Mouse (Mus musculus) forelimb bud, embryonic 11.5 days (tissue): Measurements from ENCODE around the gene Ubash3a.
"Not testable (repeated sequence)": the region's sequence is repeated elsewhere in the genome, so short reads cannot be mapped to it uniquely, and the experiment has no call there.

Source experiments
- DNase-seq: peaks from one replicate; pipeline ENCODE4 v3.0.0-alpha.2; 2012; ENCODE audit warnings: low read depth, low spot score

Ubash3a gene

DNA sequence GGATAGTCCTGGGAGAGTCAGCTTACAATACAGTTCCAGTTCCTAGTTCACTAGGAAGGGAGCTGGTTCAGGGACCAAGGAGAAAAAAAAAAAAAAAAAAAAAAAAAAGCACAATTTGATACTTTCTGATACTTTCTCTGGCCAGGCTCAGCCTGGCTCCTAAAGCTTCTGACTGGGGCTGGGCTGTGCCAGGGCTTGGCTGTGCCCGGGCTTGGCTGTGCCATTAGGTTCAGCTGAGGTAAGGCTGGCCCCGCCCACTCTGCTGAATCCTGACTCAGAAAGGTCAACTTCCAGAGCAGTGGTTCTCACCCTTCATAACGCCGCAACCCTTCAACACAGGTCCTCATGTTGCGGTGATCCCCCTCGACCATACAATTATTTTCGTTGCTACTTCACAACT is 52.8 kb downstream of the Ubash3a start:
- DNase-seq = no peak

GRCm38 (mm10) chr17:31261352-31261751 is 53.7 kb downstream of the Ubash3a start:
- DNase-seq = no peak

- peak; percentile 36 for DNase-seq
These were observed 55.0 kb downstream of the Ubash3a start for GRCm38 (mm10) chr17:31262715-31263114.

DNA sequence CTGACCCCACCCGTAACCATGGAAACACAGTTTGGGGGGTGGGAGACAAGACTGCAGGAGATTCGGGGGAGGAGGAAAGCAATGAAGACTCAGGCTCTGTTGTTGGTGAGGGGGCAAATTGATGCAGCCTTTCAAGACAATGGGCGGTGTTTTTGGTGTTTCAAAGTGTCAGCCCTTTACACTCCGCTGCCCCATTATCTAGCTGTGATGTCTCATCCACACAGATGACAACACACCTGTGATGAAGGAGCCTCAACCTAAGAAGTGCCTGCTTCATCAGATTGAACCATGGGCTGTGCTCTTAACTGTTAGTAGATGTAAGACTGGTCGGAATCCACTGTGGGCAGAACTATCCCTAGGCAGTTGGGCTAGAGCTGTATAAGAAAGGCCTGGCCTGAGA is 56.1 kb downstream of the Ubash3a start:
- no peak for DNase-seq

GRCm38 (mm10) chr17:31264372-31264771 is 56.7 kb downstream of the Ubash3a start:
- no peak for DNase-seq

GRCm38 (mm10) chr17:31265171-31265572 is 57.5 kb downstream of the Ubash3a start:
- DNase-seq = no peak

GRCm38 (mm10) chr17:31265831-31266230 is 58.2 kb downstream of the Ubash3a start:
- no peak for DNase-seq

DNA sequence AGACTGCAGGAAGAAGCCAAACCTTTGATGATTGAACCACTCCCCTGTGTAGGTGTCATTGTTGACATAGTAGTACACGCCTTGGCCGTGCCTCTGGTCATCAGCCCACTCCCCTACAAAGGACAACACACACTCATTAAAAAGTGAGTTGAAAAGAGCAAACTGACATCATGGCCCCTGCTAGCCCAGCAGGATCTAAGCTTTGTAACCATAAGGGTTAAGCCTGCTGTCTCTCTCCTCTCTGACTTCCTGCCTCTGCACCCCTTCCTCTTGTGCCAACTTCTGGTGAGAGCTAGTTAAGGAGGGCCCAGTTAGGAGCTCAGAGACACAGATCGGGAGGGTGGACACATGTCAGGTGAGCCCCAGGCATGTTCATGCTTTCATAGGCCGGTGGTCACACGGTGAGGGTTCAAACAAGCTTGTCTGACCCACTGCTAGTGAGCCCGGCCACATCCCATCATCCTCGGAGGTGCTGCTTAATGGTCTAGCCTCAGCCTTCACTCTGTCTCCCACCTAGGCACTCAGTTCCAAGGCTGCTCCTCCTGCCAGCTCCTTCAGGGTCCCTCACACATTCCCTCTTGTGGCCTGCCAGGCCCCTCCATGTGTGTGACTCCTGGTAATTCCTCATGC is 58.8 kb downstream of the Ubash3a start:
- no peak for DNase-seq

- DNase-seq = no peak
These were observed 59.5 kb downstream of the Ubash3a start for GRCm38 (mm10) chr17:31267138-31267537.

DNA sequence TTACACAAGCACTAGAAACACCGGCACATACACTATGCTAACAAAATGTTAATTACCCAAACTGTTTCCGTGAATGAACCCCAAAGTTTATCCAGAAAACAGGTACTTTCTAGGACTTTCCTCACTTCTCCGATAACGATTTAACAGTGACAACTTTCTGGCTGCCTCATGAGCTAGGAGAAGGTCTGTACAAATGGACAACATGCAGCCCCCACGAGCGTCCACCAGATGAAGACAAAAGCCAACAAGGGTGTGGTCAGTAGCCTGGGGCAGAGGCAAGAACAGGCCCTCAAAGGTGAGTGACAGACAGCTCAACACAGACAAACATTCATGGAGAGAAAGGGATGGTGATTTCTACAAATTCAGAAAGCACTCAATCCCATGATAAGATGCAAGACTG is 59.9 kb downstream of the Ubash3a start:
- DNase-seq = no peak

DNA sequence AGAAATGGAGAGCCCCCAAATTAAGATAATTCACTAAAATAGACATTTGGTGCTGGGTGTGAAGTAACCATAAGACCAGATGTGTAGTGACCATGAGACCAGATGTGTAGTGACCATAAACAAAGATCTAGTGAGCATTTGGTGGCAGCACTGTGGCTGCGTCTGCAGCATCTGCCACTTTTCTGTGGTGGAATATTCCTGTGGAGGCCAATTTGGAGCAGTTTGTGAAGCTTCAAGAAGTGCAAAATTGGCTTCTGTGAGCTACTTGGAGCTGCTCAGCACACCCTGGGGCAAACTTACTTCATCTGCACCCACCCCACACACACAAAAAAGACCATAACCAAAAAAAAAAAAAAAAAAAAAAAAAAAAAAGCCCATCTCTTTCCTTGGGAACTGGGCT is 60.3 kb downstream of the Ubash3a start:
- no peak for DNase-seq

- DNase-seq = no peak
These were observed 62.1 kb downstream of the Ubash3a start for GRCm38 (mm10) chr17:31269761-31270160.

GRCm38 (mm10) chr17:31270246-31270645 is 62.6 kb downstream of the Ubash3a start:
- no peak for DNase-seq

DNA sequence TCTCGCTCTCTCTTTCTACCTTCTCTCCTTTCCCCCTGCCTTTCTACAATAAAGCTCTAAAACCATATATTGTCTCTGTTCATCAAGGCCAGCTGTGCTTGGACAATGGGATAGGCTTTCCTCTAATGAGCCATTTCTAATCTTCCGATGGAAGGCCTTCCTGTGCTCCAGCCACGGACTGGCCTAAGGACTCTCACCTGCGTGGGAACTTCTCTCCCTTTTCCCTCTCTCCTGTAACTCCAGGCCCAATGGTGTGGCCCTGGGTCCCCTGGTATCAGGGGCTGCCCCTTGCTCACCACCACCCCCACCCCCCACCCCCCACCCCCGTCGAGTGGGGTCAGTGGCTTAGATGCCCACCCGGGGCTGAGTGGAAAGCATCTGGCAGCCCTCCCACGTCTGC is 63.1 kb downstream of the Ubash3a start:
- DNase-seq = not testable (repeated sequence)

DNA sequence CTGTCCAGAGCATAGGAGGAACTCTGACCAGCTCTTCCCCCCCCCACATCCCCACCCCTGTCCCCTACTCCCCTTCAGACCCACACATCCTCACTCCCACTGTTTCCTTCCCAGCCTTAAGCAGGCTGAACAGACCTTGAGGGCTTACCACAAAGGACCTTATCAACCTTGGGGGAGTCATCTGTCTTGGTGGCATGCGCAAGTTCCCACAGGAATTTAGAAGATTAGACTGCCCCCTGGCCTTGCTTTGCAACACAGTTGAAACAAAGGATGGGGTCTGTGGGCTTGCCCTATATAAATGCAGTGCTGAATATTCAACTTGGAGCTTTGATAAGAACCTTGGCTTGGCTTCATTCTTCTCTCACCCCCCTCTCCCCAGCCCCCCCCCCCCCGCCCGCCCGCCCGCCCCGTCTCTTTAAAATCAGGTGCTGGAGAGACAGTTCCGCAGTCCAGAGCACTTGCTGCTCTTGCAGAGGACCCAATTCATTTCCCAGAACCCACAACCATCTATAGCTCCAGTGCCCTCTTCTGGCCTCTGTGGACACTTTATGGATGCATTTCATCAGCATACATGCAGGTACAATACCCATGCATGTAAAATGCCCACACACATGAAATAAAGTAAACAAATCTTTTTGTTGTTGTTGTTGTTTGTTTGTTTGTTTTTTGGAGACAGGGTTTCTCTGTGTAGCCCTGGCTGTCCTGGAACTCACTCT is 63.6 kb downstream of the Ubash3a start:
- DNase-seq = no peak

DNA sequence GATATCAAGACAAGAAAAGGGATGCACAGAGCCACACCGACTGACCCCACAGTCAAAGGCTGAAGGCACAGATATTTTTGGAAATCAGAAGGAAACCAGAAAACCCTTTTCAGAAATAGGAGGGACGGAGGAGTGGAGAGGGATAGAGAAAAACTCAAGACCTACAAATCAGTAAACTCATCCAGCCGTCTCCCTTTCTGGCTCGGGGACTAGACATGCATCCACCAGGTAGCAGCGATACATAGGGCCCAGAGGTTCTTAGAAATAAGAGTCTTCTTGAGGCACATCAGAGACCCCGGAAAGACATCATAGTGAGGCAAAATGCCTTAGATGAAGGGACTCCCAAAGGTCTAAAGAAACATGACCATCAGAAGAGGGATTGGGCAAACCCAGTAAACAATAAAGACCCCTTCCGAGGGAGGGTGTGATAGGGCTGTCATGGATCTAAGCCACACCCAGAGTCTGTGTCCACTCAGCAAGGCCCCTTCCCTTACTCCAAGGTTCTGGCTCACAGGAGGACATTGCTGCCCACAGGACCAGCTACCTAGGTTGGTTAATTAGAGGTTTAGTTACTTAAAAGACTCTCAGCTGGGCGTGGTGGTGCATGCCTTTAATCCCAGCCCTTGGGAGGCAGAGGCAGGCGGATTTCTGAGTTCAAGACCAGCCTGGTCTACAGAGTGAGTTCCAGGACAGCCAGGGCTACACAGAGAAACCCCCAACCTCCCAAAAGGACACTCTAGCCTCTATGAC is 64.9 kb downstream of the Ubash3a start:
- DNase-seq = no peak

- no peak for DNase-seq
These were observed 66.0 kb downstream of the Ubash3a start for GRCm38 (mm10) chr17:31273631-31274030.

DNA sequence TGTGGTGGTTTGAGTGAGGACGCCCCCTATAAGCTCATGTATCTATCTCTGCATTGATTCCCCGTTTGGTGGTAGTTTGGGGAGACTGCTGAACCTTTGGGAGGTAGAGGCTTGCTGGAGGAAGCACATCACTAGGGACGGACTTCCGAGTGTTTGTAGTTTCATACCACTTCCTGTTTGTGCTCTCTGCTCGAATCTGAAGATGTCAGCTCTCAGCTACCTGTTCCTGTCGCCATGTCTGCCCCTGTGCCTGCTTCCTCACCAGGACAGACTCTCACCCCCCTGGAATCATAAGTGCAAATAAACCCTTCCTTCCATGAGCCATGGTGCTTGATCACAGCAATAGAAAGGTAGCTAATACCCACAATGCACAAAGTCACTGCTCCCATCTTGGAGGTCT is 67.5 kb downstream of the Ubash3a start:
- no peak for DNase-seq

DNA sequence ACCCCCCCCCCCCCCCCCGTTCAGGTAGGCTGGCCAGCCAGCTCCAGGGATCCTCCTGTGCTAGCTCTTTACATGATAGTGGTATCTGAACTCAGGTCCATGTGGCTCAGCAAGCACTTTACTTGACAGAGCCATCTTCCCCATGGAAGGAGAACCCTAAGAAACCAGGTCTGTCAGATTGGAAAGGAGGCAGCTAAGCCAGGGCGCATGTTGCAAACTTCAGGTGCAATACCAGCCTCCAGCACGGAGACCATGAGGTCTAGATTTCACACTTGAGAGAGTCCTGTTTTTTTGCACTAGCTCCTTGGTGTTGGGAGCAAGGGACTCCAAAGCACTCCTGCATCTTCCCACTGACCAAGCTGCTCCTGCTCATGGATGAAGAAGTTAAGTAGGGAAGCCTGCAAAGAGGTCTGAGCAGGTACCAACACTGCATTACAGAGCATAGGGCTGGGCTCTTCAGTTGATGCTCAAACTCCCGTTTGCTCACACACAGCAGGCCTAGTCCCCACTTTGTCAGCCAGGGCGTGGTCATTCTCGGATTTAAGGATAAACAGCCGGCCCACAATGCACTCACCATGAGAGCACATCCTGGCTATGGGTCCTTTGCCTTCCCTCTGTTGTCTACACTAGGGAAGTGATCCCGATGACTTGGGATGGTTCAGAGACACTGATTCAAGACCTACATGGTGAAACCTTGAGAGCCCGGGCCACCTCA is 68.7 kb downstream of the Ubash3a start:
- no peak for DNase-seq

DNA sequence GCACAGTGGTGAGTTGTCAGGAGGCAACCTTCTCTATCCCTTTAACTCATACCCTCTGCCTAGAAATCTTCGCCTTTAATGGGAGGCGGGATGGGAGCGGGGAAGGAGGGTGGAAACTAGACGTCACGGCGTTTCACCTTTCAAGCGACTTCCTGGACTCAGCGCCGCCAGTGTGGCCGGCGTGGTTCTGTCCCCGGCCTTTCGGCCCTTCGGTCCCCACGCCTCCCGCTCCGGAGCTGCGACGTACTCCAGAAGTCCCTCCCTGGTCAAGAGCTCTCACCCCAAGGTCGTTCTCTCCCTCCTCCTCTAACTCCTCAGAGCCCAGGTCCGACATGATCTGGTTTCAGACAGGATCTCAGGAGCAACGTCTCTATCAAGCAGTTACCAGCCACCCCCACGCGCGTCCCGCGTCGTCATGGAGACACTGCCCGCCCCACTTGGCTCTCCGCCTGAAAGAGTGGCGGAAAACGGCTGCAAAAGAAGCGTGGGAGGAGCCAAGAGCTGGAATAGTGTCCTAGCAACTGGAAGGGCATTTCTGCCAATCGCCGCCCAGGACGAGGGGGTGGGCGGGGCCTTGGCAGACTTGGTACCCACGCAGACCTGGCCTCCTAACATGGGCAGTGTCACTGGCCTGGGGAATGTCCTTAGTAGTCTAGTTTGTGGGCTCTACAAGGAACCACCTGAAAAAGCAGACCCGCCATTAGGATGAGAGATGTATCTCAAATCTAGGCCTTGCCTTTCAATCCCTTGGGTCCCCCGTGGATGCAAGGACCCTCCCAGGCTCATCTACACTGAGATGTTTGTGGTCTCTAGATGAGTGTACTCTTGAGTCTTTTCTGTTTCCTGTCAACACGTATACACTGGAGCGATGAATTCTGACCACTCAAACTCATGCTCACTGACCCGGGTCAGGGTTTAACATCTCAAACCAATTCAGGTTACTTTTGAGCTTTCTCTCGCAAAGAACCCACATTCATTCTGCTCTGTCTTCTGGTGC is 69.5 kb downstream of the Ubash3a start, which contains the start of gene Rsph1:
Rsph1 (minus strand) TSS at position 462 of the 997 bp plus-strand sequence.
- peak; percentile 85 for DNase-seq

DNA sequence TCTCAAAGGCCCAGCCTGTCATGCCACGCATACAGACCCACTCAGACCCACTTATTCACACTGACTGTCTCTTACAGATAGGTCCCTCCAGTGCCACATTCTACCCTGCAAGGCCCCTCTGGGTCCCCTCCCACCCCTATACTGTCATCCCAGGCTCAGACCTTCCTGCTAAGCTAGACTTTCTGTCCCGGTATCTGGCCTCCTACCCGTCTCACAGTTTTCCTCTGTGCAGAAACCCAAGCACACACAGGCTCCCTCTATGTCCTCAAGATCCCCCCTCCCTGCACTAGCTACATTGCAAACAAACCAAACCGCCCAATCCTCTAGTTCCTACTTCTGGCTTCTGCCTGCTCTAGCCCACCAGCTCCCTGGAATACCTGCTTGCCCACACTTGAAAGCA is 70.3 kb downstream of the Ubash3a start:
- DNase-seq = no peak
